Mouse (Mus musculus) C2C12 (cell line): ENCODE results near the gene Elfn2. TPM values are rescaled to one million over a fixed set of nuclear protein-coding genes. Genes with fewer than 3 reads are reported as not detected.

ENCODE experiments used
- H3K27me3 ChIP-seq: one replicate; pipeline ENCODE4 v1.6.1; 2011; ENCODE audit not compliant: control insufficient read depth, insufficient read depth, insufficient read length
- H3K36me3 ChIP-seq: one replicate; pipeline ENCODE4 v1.6.1; 2011; ENCODE audit not compliant: control insufficient read depth, insufficient read depth
- H3K4me3 ChIP-seq: one replicate; pipeline ENCODE4 v1.5.1; 2011; ENCODE audit warnings: mild to moderate bottlenecking, control low read depth; ENCODE audit not compliant: poor library complexity, insufficient read depth, severe bottlenecking
- H3K79me2 ChIP-seq: one replicate; pipeline ENCODE4 v1.6.1; 2011; ENCODE audit not compliant: control insufficient read depth, insufficient read depth
- H3K79me3 ChIP-seq: one replicate; pipeline ENCODE4 v1.6.1; 2011; ENCODE audit warnings: low read depth, control low read depth
- H3ac ChIP-seq: one replicate; pipeline ENCODE3; 2011; ENCODE audit warnings: low read depth; ENCODE audit not compliant: control insufficient read depth, insufficient read length
- CEBPB ChIP-seq: IDR thresholded peaks from one replicate; pipeline ENCODE4 v1.6.1; 2011; ENCODE audit warnings: low read depth, mild to moderate bottlenecking, control low read depth, moderate library complexity
- CTCF ChIP-seq: IDR thresholded peaks from one replicate; pipeline ENCODE4 v1.5.1; 2011; ENCODE audit not compliant: control insufficient read depth, insufficient read depth, insufficient read length
- FOSL1 ChIP-seq: IDR thresholded peaks from one replicate; pipeline ENCODE4 v1.8.0; 2011; ENCODE audit warnings: mild to moderate bottlenecking, low read length; ENCODE audit not compliant: poor library complexity, insufficient read depth, severe bottlenecking
- MAX ChIP-seq: IDR thresholded peaks from one replicate; pipeline ENCODE4 v1.6.1; 2011; ENCODE audit warnings: mild to moderate bottlenecking, control low read depth
- MYOD1 ChIP-seq: IDR thresholded peaks from one replicate; pipeline ENCODE4 v1.6.1; 2011; ENCODE audit warnings: low read depth; ENCODE audit not compliant: control insufficient read depth, insufficient read length
- MYOG ChIP-seq: IDR thresholded peaks from one replicate; pipeline ENCODE4 v1.6.1; 2011; ENCODE audit not compliant: control insufficient read depth, insufficient read length; ENCODE audit errors: extremely low read depth
- USF1 ChIP-seq: IDR thresholded peaks from one replicate; pipeline ENCODE4 v1.6.1; 2011; ENCODE audit warnings: low read depth, mild to moderate bottlenecking, control low read depth, moderate library complexity
- polyA plus RNA-seq: library from polyadenylated mRNA; unstranded; fragments of >200 nt; fragmentation: generic; extraction: Trizol; gene quantifications from one replicate; pipeline ENCODE4 v1.2.1, GENCODE M21; 2012; ENCODE audit warnings: missing spikeins

Gene Elfn2
- polyA plus RNA-seq, 1 experiment: not detected

DNA sequence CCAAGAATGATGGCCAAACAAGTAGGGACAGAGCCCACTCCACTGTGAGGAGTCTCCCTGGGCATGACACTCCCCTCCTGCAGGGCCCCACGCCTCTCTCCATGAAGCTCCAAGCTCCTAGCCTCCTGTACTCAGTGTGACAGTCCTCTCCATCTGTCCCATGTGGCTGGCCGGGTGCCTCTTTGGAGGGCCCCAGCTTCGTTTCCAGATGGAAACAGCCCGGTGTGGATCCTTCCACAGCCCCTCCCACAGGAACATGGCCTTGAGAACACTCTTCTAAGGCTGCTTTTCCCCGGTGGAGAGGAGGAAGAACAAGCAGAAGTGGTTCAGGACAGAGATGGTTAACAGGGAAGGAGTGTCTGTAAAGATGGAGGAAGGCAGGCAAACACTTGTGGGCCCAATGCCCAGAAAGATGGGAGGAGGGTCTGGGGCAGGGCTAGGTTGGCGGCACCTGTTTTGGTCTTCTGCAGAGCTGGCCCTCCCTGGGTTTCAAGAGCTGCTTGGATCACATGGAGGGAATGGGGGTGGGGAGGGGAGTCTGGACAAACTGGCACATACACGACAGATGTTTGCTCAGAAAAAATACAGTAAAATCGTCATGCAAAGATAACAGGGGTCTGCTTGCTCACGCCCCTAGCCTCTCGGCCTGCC is 49.2 kb downstream of the Elfn2 start:
- peaks cover 44% of the 10 kb centered on the region for H3K27me3 ChIP-seq

DNA sequence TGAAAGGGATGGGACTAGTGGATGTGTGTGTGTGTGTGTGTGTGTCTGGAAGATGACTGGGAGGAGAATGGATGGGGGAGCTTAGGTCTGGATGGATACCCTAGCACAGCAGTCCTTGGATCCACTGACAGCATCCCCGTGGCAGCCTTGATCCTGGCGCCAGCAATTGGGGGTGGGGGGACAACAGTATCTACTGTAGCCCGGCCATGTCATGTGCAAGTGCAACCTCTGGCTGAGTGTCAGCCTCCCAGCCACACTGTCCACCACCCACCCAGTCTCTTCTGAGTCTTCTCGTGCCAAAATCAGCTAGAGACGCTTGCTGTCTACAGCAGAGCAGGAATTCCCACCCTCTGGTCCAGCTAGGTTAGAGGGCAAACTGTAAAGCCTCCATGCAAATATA is 54.3 kb downstream of the Elfn2 start:
- H3K27me3 ChIP-seq: peaks cover 71% of the 10 kb centered on the region
- no peaks in the 10 kb centered on the region for H3K36me3 ChIP-seq
- no peak overlapping the region for H3ac ChIP-seq
- TF ChIP-seq CEBPB (no peak), FOSL1 (no peak)
- no peak overlapping the region for H3K4me3 ChIP-seq
- no peaks in the 10 kb centered on the region for H3K79me2 ChIP-seq
- no peaks in the 10 kb centered on the region for H3K79me3 ChIP-seq

More for the DNA sequence above, 49.2 kb downstream of the Elfn2 start:
- no peak overlapping the region for H3ac ChIP-seq
- H3K4me3 ChIP-seq: no peak overlapping the region
- no peaks in the 10 kb centered on the region for H3K79me3 ChIP-seq
- H3K36me3 ChIP-seq: no peaks in the 10 kb centered on the region
- H3K79me2 ChIP-seq: no peaks in the 10 kb centered on the region
- TF ChIP-seq CTCF: no peak
- no peak for TF ChIP-seq FOSL1
- TF ChIP-seq CEBPB: no peak
- TF ChIP-seq MAX: no peak
- no peak for TF ChIP-seq MYOG

DNA sequence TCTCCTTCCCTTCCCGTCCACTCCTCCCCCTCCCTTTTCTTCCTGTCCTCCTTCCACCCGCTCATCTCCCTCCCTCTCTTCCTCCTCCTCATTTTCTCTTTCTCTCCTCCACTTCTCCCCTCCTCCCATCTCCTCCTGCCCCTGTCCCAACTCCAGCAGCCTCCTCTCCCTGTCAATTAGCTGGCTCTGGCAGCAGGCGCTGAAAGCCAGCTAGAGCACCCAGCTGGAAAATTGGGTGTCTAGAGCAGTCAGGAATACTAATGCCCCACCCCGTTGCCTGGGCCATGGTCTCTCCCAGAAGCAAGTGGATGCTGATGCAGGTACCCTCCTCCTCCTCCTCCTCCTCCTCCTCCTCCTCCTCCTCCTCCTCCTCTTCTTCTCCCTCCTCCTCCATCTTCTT is 67.4 kb downstream of the Elfn2 start:
- Histone ChIP-seq H3K79me3 (no peaks in the 10 kb centered on the region), H3K27me3 (peaks cover 89% of the 10 kb centered on the region), H3K4me3 (no peak overlapping the region), H3K79me2 (no peaks in the 10 kb centered on the region), H3K36me3 (no peaks in the 10 kb centered on the region), H3ac (no peak overlapping the region)
- no peak for TF ChIP-seq CTCF

- Histone ChIP-seq H3K79me2 (no peaks in the 10 kb centered on the region), H3K27me3 (peaks cover 89% of the 10 kb centered on the region), H3K4me3 (no peak overlapping the region), H3K36me3 (no peaks in the 10 kb centered on the region), H3K79me3 (no peaks in the 10 kb centered on the region), H3ac (no peak overlapping the region)
- TF ChIP-seq USF1: peak; percentile 21
- no peak for TF ChIP-seq MAX
- TF ChIP-seq CTCF: no peak
- TF ChIP-seq CEBPB: no peak
Observed at GRCm38 (mm10) chr15:78647746-78648145, 70.8 kb downstream of the Elfn2 start.

DNA sequence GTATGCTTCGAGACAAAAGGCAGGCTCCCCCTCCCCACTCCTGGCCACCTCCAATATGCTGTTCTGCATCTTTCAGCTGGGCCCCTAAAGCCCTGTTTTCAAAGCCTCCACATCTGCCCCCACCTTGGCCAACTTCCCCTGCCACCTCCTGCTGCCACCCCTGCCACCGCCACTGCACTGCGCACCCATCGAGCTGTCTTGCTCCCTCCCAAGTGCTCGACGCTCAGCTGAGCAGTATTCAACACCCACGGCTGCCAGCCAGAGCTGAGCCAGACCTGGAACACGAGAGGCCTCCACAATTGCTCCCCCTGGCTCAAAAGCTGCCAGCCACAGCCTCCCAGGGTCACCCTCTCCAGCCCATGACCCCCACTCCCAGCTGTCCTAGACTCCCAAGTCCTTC is 74.0 kb downstream of the Elfn2 start:
- H3K36me3 ChIP-seq: no peaks in the 10 kb centered on the region
- H3K79me3 ChIP-seq: no peaks in the 10 kb centered on the region
- H3K4me3 ChIP-seq: no peak overlapping the region
- H3K27me3 ChIP-seq: peaks cover 82% of the 10 kb centered on the region
- no peak overlapping the region for H3ac ChIP-seq
- TF ChIP-seq MYOD1 (no peak), MYOG (no peak), CTCF (no peak), FOSL1 (no peak), USF1 (no peak), MAX (no peak), CEBPB (no peak)
- no peaks in the 10 kb centered on the region for H3K79me2 ChIP-seq

DNA sequence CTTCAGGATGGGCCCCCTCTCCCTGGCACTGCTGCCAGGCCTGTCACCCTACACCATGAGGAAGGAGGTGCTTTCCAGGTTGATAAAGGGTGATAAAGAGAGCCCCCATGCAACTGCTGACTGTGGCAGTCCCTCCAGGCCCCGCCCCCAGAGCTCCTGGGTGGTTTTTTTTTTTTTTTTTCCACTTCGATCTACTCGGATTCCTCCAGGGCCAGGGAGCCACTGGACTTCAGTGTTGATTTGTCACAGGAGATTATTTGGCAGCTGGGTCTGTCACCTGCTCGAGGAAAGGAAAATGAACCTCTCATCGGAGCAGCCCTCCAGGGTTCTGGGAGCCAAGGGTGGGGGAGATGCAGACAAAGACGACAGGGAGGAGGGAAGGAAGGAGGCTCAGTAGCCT is 74.9 kb downstream of the Elfn2 start:
- no peaks in the 10 kb centered on the region for H3K79me3 ChIP-seq
- H3K27me3 ChIP-seq: peaks cover 74% of the 10 kb centered on the region
- no peaks in the 10 kb centered on the region for H3K79me2 ChIP-seq
- no peak overlapping the region for H3K4me3 ChIP-seq
- TF ChIP-seq MYOD1: no peak
- no peak for TF ChIP-seq USF1
- TF ChIP-seq FOSL1: no peak
- TF ChIP-seq CEBPB: no peak
- no peak for TF ChIP-seq MAX
- TF ChIP-seq MYOG: no peak
- TF ChIP-seq CTCF: no peak
- H3ac ChIP-seq: no peak overlapping the region
- H3K36me3 ChIP-seq: no peaks in the 10 kb centered on the region
